Comparison of ENCODE assay signal across 16 mouse cellular contexts in the genomic region with DNA sequence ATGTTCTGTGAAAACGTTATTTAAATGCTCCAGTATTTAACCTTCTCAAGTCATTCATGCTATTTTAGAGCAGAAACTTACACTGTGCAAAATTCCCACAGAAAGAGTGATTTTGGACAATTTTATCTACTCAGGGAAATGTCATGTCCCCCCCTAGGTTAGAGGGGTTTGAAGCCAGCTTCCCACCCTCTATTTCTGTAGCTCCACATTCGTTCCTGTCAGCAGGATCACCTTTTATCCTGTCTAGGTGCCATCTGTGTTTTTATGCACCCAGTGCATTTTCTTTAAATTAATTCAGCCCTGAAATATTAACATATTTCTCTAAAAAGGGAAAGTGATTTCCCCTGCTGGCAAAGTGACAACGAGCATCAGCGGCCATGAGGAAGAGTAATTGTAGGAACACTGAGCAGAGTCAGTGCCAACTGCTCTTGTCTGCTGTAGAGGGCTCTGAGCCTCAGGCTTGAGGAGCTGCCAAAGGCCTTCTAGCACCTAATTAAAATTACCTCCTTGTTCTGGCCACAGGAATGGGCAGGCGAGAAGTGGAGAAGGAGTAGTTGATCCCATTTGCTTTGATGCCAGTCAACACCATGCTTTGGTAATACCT.
DNase-seq lines count a peak whose midpoint lies in the region; ATAC-seq lines count a peak whose summit lies in the region.
"Had no signal": no experiment of that assay in that cellular context is flagged by ENCODE, and none has a peak within 500 bp of the region (broad histone marks: within the 10 kb centered on the region; RNA-seq: fewer than 3 reads in every experiment).

No protein-coding gene starts in this region.

- no peaks in the 10 kb centered on the region for H3K27me3 ChIP-seq in forebrain, embryonic 13.5 days
- H3K27me3 ChIP-seq in forebrain, embryonic 11.5 days (ENCODE audit: control insufficient read depth, insufficient read depth, low read length), result no peaks in the 10 kb centered on the region; the same call in 1 of the 2 replicates
- H3K27me3 ChIP-seq: heart, embryonic 12.5 days; midbrain, embryonic 12.5 days; Patski had no signal

- peak; percentile 78 for ATAC-seq in forebrain, embryonic 13.5 days
- ATAC-seq in forebrain, embryonic 11.5 days (replicated peaks; ENCODE audit: low FRiP score), result no peak
- ATAC-seq in activated CD4-positive, CD25-positive, alpha-beta regulatory T cell, adult 4 months, result no peak
- ATAC-seq: Patski had no signal

- H3K4me2 ChIP-seq in forebrain, embryonic 13.5 days, result no peak overlapping the region
- no peak overlapping the region for H3K4me2 ChIP-seq in forebrain, embryonic 11.5 days (ENCODE audit: low read depth, low read length, severe bottlenecking)
- H3K4me2 ChIP-seq: heart, embryonic 12.5 days; midbrain, embryonic 12.5 days had no signal

- H3K4me1 ChIP-seq in forebrain, embryonic 13.5 days, result peaks cover 31% of the 10 kb centered on the region
- 0 out of 2 replicates have a peak, but pooled peaks cover 3% of the 10 kb centered on the region for H3K4me1 ChIP-seq in forebrain, embryonic 11.5 days (replicated peaks; ENCODE audit: control insufficient read depth, insufficient read depth, low read length)

- intact Hi-C loops in left cerebral cortex, postnatal 4 days (cut with DNase I), result no loop called here

- H3K9me3 ChIP-seq in forebrain, embryonic 13.5 days (replicated peaks), result no peaks in the 10 kb centered on the region
- no peaks in the 10 kb centered on the region for H3K9me3 ChIP-seq in forebrain, embryonic 11.5 days (ENCODE audit: control insufficient read depth, low read length)
- H3K9me3 ChIP-seq: heart, embryonic 12.5 days; midbrain, embryonic 12.5 days had no signal

- H3K36me3 ChIP-seq in forebrain, embryonic 13.5 days (ENCODE audit: poor library complexity, severe bottlenecking), result 0 out of 2 replicates have a peak, but pooled peaks cover 6% of the 10 kb centered on the region
- H3K36me3 ChIP-seq in forebrain, embryonic 11.5 days (ENCODE audit: control insufficient read depth, insufficient read depth, low read length), result no peaks in the 10 kb centered on the region
- H3K36me3 ChIP-seq: heart, embryonic 12.5 days had no signal

- 43% methylated on average over 5 of the region's 5 CpGs for WGBS in forebrain, embryonic 13.5 days
- WGBS in forebrain, embryonic 11.5 days, result 85% methylated on average over 5 of the region's 5 CpGs

- no peak for DNase-seq in forebrain, embryonic 11.5 days (ENCODE audit: low spot score)
- peak; percentile 44 for DNase-seq in left cerebral cortex, postnatal 4 days
- no peak for DNase-seq in left cerebral cortex, adult 18-20 months (ENCODE audit: low spot score in 2 of 2)
- DNase-seq in cerebellum, adult 9-10 months, result peak; percentile 82
- peak; percentile 35 for DNase-seq in layer of hippocampus, adult 9-11 months
- DNase-seq in heart, postnatal 4 days, result no peak
- DNase-seq: gastrocnemius, postnatal 25 days; kidney, adult 8-10 months; lung, postnatal 14 days; right cerebral cortex, adult 18-20 months had no signal

- H3K9ac ChIP-seq in forebrain, embryonic 13.5 days, result no peak overlapping the region
- no peak overlapping the region for H3K9ac ChIP-seq in forebrain, embryonic 11.5 days (ENCODE audit: low read length)
- H3K9ac ChIP-seq: heart, embryonic 12.5 days; liver, embryonic 14.5 days; midbrain, embryonic 12.5 days had no signal

- peak overlapping the region; percentile 63 for H3K27ac ChIP-seq in forebrain, embryonic 13.5 days
- no peak overlapping the region for H3K27ac ChIP-seq in forebrain, embryonic 11.5 days (ENCODE audit: low read depth, low read length)
- H3K27ac ChIP-seq: liver, embryonic 14.5 days; midbrain, embryonic 12.5 days had no signal

- no peak overlapping the region for H3K4me3 ChIP-seq in forebrain, embryonic 13.5 days
- no peak overlapping the region for H3K4me3 ChIP-seq in forebrain, embryonic 11.5 days (ENCODE audit: low read depth, low read length)
- H3K4me3 ChIP-seq: heart, embryonic 12.5 days; midbrain, embryonic 12.5 days had no signal

Comparison
In these comparisons a context has a peak if more than half of its experiments do, and no peak if none do; other contexts are left out.
1. DNase-seq: peak in left cerebral cortex, postnatal 4 days (single experiment), cerebellum, adult 9-10 months (single experiment) and layer of hippocampus, adult 9-11 months (single experiment); none in forebrain, embryonic 11.5 days (single experiment), left cerebral cortex, adult 18-20 months (0 of 2) and heart, postnatal 4 days (single experiment).